Mouse (Mus musculus): Measurements from ENCODE around the gene Clpx. TPM values are rescaled to one million over a fixed set of nuclear protein-coding genes. Genes with fewer than 3 reads are reported as not detected.
A peak's percentile ranks its signal among the peaks of the same experiment; 100 is the strongest.

The Clpx gene
- total and polyA plus RNA-seq, 3 experiments = 31.1 to 45.6 (median 34.5) TPM

- TF ChIP-seq GABPA (IDR thresholded peaks at IDR 0.05; ENCODE audit: insufficient replicate concordance, low read depth, low read length) = peak; percentile 15; the same call in 1 of the 2 replicates
- no peak for TF ChIP-seq ZC3H11A (IDR thresholded peaks at IDR 0.05; ENCODE audit: low read depth, low read length)
- TF ChIP-seq PAX5 (IDR thresholded peaks at IDR 0.05; ENCODE audit: low read length) = no peak
- TF ChIP-seq CHD1 (IDR thresholded peaks at IDR 0.05; ENCODE audit: low read depth, low read length) = no peak; the same call in 1 of the 2 replicates
- TF ChIP-seq ZKSCAN1 (IDR thresholded peaks at IDR 0.05; ENCODE audit: borderline replicate concordance, low read depth, low read length) = no peak
- no peak for TF ChIP-seq EP300 (IDR thresholded peaks at IDR 0.05; ENCODE audit: low read length)
- TF ChIP-seq ETS1 (conservative IDR thresholded peaks at IDR 0.05; ENCODE audit: low read depth, low read length) = no peak
- TF ChIP-seq MYC (IDR thresholded peaks at IDR 0.05; ENCODE audit: low read depth, low read length) = peak; percentile 55; the same call in 1 of the 2 replicates
- no peak for TF ChIP-seq BHLHE40 (IDR thresholded peaks at IDR 0.05; ENCODE audit: low read depth, low read length)
Observed at GRCm38 (mm10) chr9:65345854-65346475, 51.9 kb downstream of the Clpx start, which contains the start of gene Pdcd7 (continued).

DNA sequence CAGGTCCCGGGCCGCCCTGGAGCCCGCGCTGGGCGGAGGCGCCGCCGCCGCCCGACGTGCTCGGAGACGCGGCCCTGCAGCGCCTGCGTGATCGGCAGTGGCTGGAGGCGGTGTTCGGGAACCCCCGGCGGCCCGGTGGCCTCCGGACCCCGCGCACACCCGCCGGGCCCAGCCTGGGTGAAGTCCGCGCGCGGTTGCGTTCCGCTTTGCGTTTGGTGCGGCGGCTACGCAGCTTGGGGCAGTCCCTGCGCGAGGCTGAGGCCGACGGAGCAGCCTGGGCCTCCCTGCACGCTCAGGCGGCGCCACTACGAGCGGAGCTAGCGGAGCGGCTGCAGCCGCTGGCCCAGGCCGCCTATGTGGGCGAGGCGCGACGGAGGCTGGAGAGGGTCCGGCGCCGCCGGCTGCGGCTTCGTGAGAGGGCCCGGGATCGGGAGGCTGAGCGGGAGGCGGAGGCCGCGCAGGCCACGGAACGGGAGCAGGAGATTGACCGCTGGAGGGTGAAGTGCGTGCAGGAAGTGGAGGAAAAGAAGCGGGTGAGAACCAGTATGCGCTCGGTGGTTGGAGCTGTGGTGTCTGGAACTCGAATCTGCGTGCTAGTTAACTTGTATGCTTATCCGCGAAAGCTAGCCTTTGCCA lies 52.5 kb downstream of the Clpx start:
- Histone ChIP-seq H3K27ac (ENCODE audit: insufficient read depth, low read depth) (peak overlapping the region; percentile 59), H3K9ac (ENCODE audit: insufficient read depth, low read depth) (peak overlapping the region; percentile 99), H3K36me3 (replicated peaks in 1 of 2; ENCODE audit: control insufficient read depth in 1 of 2, insufficient read depth in 1 of 2, low read length in 1 of 2) (peaks cover 0 to 9% of the 10 kb centered on the region in 2 experiments), H3K4me2 (ENCODE audit: insufficient read depth, low read depth, poor library complexity, severe bottlenecking) (peak overlapping the region; percentile 75), H3K27me3 (replicated peaks) (no peaks in the 10 kb centered on the region), H3K9me3 (replicated peaks; ENCODE audit: low read length) (peaks cover 6% of the 10 kb centered on the region), H3K4me1 (ENCODE audit: control insufficient read depth in 1 of 2, insufficient read depth in 2 of 2) (peaks cover 0 to 17% of the 10 kb centered on the region in 2 experiments; a peak in 3 of 4 replicates), H3K79me2 (replicated peaks; ENCODE audit: control insufficient read depth, extremely low read depth, insufficient read depth, poor library complexity, severe bottlenecking) (peaks cover 29% of the 10 kb centered on the region), H3K4me3 (replicated peaks in 1 of 3; ENCODE audit: low read depth in 2 of 3, low read length in 2 of 3, poor library complexity in 1 of 3) (peak overlapping the region; percentile 72 to 96 (median 83))
- TF ChIP-seq ELF1 (IDR thresholded peaks at IDR 0.05; ENCODE audit: low read depth, low read length) = peak; percentile 15; the same call in 1 of the 2 replicates
- TF ChIP-seq MXI1 (IDR thresholded peaks at IDR 0.05; ENCODE audit: low read depth, low read length) = peak; percentile 22; the same call in 1 of the 2 replicates
- TF ChIP-seq ETS1 (conservative IDR thresholded peaks at IDR 0.05; ENCODE audit: low read depth, low read length) = no peak
- no peak for TF ChIP-seq SMC3 (IDR thresholded peaks at IDR 0.05; ENCODE audit: low read depth, low read length)
- no peak for TF ChIP-seq CHD2 (IDR thresholded peaks at IDR 0.05; ENCODE audit: low read length)
- TF ChIP-seq IRF4 (IDR thresholded peaks at IDR 0.05; ENCODE audit: low read depth, low read length) = no peak
- TF ChIP-seq NELFE (IDR thresholded peaks at IDR 0.05; ENCODE audit: low read depth, low read length) = no peak
- TF ChIP-seq POLR2AphosphoS2 (IDR thresholded peaks at IDR 0.05; ENCODE audit: low read depth, low read length) = 0 out of 2 replicates have a peak, but pooled peaks have one; percentile 6
- peak; percentile 59; the same call in 1 of the 2 replicates for TF ChIP-seq NRF1 (IDR thresholded peaks at IDR 0.05; ENCODE audit: low read depth, low read length)
- TF ChIP-seq KAT2A (IDR thresholded peaks at IDR 0.05; ENCODE audit: insufficient replicate concordance, low read length) = no peak
- TF ChIP-seq MAZ (IDR thresholded peaks at IDR 0.05; ENCODE audit: low read depth, low read length) = no peak
- no peak for TF ChIP-seq MAX (IDR thresholded peaks at IDR 0.05; ENCODE audit: low read length)
- TF ChIP-seq RAD21 (IDR thresholded peaks at IDR 0.05; ENCODE audit: low read depth, low read length) = no peak
- no peak for TF ChIP-seq GABPA (IDR thresholded peaks at IDR 0.05; ENCODE audit: insufficient replicate concordance, low read depth, low read length)
- TF ChIP-seq MEF2A (IDR thresholded peaks at IDR 0.05; ENCODE audit: borderline replicate concordance, low read depth, low read length) = no peak
- TF ChIP-seq HCFC1 (IDR thresholded peaks at IDR 0.05; ENCODE audit: low read depth, low read length) = no peak; the same call in 1 of the 2 replicates
- no peak for TF ChIP-seq MAFK (IDR thresholded peaks at IDR 0.05; ENCODE audit: insufficient replicate concordance, low read length)
- TF ChIP-seq UBTF (IDR thresholded peaks at IDR 0.05; ENCODE audit: low read depth, low read length) = peak; percentile 91; the same call in 1 of the 2 replicates
- no peak for TF ChIP-seq USF1 (IDR thresholded peaks at IDR 0.05; ENCODE audit: low read depth, low read length)
- no peak for TF ChIP-seq ZKSCAN1 (IDR thresholded peaks at IDR 0.05; ENCODE audit: borderline replicate concordance, low read depth, low read length)
- TF ChIP-seq RCOR1 (conservative IDR thresholded peaks at IDR 0.05; ENCODE audit: low read depth, low read length) = no peak
- TF ChIP-seq TCF12 (IDR thresholded peaks at IDR 0.05; ENCODE audit: low read depth, low read length) = 0 out of 2 replicates have a peak, but pooled peaks have one; percentile 39
- TF ChIP-seq PAX5 (IDR thresholded peaks at IDR 0.05; ENCODE audit: low read length) = no peak
- no peak for TF ChIP-seq ZNF384 (IDR thresholded peaks at IDR 0.05; ENCODE audit: low read depth, low read length)
- TF ChIP-seq ZC3H11A (IDR thresholded peaks at IDR 0.05; ENCODE audit: low read depth, low read length) = no peak
- 0 out of 2 replicates have a peak, but pooled peaks have one; percentile 32 for TF ChIP-seq CHD1 (IDR thresholded peaks at IDR 0.05; ENCODE audit: low read depth, low read length)
- TF ChIP-seq TBP (conservative IDR thresholded peaks at IDR 0.05; ENCODE audit: low read depth, low read length) = no peak
- no peak for TF ChIP-seq E2F4 (IDR thresholded peaks at IDR 0.05; ENCODE audit: insufficient replicate concordance, low read depth, low read length)
- no peak for TF ChIP-seq BHLHE40 (IDR thresholded peaks at IDR 0.05; ENCODE audit: low read depth, low read length)
- no peak for TF ChIP-seq USF2 (conservative IDR thresholded peaks at IDR 0.05; ENCODE audit: low read depth, low read length)
- TF ChIP-seq POLR2A (IDR thresholded peaks at IDR 0.05; ENCODE audit: low read depth, low read length) = no peak
- TF ChIP-seq MYC (IDR thresholded peaks at IDR 0.05; ENCODE audit: low read depth, low read length) = no peak
- peak; percentile 31 for DNase-seq (ENCODE audit: extremely low read depth)
- dilution Hi-C loops (cut with MboI; ENCODE audit: extremely low pct_ligation_motif_present, extremely low pct_unique_long_range_greater_than_20kb, low sequenced_read_pairs) = no loop called here
- in situ Hi-C loops (cut with MboI; ENCODE audit: low pct_ligation_motif_present, low pct_unique_long_range_greater_than_20kb, low sequenced_read_pairs) = no loop called here

All from CH12.LX (cell line).